Mouse (Mus musculus): ENCODE data around the gene 1700057G04Rik. TPM values are rescaled to one million over a fixed set of nuclear protein-coding genes. Genes with fewer than 3 reads are reported as not detected.

1700057G04Rik gene
- polyA plus RNA-seq, 1 experiment from 2014 or later = not detected

DNA sequence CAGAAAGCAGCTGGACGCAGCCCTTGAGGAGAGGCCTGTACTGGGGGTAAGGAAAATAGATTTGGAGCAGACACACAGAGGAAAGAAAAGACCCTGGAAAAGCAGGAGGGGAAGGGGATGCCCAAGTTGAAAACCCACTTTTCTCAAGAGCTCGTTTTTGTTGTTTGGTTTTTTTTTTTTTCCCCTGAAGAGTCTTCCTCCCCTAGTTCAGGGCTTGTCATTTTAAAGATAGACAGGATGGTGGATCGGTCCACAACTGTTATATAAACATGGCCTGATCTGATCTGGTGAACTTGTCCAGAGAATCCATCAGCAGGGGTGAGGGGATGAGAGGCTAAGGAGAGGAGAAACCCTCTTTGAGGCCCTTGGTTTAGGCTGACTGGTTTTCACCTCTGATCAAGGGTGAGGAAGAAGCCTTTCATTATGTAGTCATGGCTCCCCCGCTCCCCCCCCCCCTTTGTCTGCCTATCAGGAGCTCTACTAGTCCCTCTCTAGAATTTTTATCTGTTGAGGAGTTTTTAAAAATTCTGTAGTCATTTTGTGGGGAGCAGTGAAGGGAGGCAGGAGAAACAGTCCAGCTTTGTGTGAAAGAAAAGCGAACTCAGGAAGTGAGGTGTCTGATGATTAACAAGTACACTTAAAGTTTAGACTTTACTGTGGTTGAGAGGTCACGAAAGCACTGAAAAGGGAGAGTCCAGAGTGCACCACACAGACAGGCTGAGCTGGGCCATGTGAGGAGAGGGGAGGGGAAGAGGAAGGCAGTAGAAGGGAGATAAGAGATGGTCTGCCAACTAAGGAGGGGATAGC lies 35.0 kb upstream of the 1700057G04Rik start:
- no peak for ATAC-seq
- H3K27me3 ChIP-seq (replicated peaks; ENCODE audit: control insufficient read depth, insufficient read depth, low read length) = no peaks in the 10 kb centered on the region
- 85% methylated on average over 6 of the region's 6 CpGs for WGBS

DNA sequence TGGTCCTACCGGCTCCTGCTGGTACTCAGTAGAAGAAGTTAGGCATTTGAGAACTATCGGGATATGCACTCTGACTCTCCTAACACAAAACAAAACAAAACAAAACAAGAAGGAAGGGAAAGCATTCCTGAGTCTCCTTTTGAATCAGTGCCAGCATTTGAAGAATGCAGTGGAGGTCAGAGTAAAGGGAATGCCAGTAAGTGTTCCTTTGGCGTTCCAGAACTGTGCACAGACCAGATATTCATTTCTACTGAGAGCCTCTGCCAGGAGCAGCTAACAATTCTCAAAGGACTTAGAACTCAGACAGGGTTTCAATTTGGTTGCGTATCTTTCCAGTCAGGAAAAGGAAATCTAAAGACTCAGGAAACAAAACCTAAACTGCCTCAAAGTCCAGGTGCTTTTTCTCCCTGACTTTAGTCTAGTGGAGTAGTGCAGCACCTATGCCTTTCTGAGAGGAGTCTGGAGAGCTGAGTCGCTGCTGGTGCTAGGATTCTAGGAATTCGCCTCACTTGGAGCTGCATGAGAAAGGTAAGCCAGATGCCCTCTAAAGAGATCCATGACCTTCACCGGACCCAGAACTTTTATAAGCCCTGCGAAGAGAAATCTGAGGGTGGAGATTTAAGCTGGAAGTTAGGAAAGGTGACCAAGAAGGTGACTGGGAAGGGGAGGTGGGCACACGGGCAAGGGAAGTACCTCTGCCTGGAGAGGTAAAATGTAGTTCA lies 33.5 kb upstream of the 1700057G04Rik start, which contains the start of gene Plscr2:
Gene Plscr2 (plus strand): TSS at position 117 of the 722 bp plus-strand sequence.
- Histone ChIP-seq H3K36me3 (ENCODE audit: control insufficient read depth, insufficient read depth, low read length) (no peaks in the 10 kb centered on the region), H3K9me3 (ENCODE audit: control insufficient read depth, low read length) (no peaks in the 10 kb centered on the region), H3K4me1 (ENCODE audit: control insufficient read depth, insufficient read depth, low read depth, low read length) (no peaks in the 10 kb centered on the region), H3K27me3 (replicated peaks; ENCODE audit: control insufficient read depth, insufficient read depth, low read length) (no peaks in the 10 kb centered on the region), H3K27ac (ENCODE audit: low read depth, low read length) (no peak within 1 kb of the TSS), H3K9ac (ENCODE audit: low read depth, low read length) (no peak within 1 kb of the TSS), H3K4me2 (ENCODE audit: low read length) (no peak within 1 kb of the TSS), H3K4me3 (ENCODE audit: low read length) (no peak within 1 kb of the TSS)
- no peak for ATAC-seq
- 66% methylated on average over 9 of the region's 9 CpGs for WGBS

More for the DNA sequence above, 35.0 kb upstream of the 1700057G04Rik start:
- H3K9ac ChIP-seq (ENCODE audit: low read depth, low read length) = no peak overlapping the region
- H3K4me3 ChIP-seq (ENCODE audit: low read length) = no peak overlapping the region
- no peaks in the 10 kb centered on the region for H3K4me1 ChIP-seq (ENCODE audit: control insufficient read depth, insufficient read depth, low read depth, low read length)
- no peak overlapping the region for H3K27ac ChIP-seq (ENCODE audit: low read depth, low read length)
- no peaks in the 10 kb centered on the region for H3K9me3 ChIP-seq (ENCODE audit: control insufficient read depth, low read length)
- H3K36me3 ChIP-seq (ENCODE audit: control insufficient read depth, insufficient read depth, low read length) = no peaks in the 10 kb centered on the region
- H3K4me2 ChIP-seq (ENCODE audit: low read length) = no peak overlapping the region

DNA sequence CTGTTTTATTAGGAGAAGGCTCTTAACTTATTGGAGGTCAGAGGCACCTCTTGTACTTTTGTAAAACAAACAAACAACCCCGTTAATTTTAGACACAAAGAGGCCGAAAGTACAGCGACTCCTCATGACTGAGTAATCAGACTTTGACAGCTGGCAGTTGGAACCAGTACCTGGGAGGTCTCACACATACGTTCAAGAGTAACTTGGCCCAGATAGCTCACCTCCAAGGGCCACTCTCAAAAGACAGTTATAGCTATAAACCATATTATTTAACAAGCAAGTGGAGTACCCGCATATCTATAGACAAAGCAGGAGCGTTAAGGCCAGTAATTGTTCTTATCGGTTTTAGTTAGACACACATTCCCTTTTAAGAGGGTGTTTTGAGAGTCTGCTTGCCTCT lies 32.8 kb upstream of the 1700057G04Rik start:
- Histone ChIP-seq H3K4me2 (ENCODE audit: low read length) (no peak overlapping the region), H3K9me3 (ENCODE audit: control insufficient read depth, low read length) (no peaks in the 10 kb centered on the region), H3K9ac (ENCODE audit: low read depth, low read length) (no peak overlapping the region), H3K36me3 (ENCODE audit: control insufficient read depth, insufficient read depth, low read length) (no peaks in the 10 kb centered on the region), H3K4me3 (ENCODE audit: low read length) (no peak overlapping the region), H3K4me1 (ENCODE audit: control insufficient read depth, insufficient read depth, low read depth, low read length) (no peaks in the 10 kb centered on the region), H3K27me3 (replicated peaks; ENCODE audit: control insufficient read depth, insufficient read depth, low read length) (no peaks in the 10 kb centered on the region), H3K27ac (ENCODE audit: low read depth, low read length) (no peak overlapping the region)
- no peak for ATAC-seq
- 78% methylated on average over 7 of the region's 7 CpGs for WGBS

DNA sequence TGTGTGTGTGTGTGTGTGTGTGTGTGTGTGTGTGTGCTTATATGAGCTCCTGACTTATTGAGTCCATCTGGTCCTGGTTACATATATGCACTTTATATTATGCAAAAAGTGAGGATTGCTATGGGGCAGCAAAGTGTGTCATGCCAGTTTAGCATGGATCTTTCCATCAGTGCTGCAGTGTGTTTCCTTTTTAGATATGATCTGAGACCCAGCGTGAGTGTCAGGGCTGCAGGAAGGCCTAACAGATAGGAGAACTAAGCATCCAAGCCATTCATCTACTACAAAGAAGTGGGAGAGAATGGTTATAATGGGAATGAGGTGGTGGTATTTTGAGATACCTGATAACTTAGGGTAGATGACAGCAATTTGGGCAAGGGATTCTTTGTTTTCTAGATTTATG lies 29.1 kb upstream of the 1700057G04Rik start:
- WGBS = 83% methylated on average over 1 of the region's 1 CpGs
- no peak for ATAC-seq
- H3K27me3 ChIP-seq (replicated peaks; ENCODE audit: control insufficient read depth, insufficient read depth, low read length) = no peaks in the 10 kb centered on the region
- H3K9ac ChIP-seq (ENCODE audit: low read depth, low read length) = no peak overlapping the region
- H3K36me3 ChIP-seq (ENCODE audit: control insufficient read depth, insufficient read depth, low read length) = no peaks in the 10 kb centered on the region
- H3K9me3 ChIP-seq (ENCODE audit: control insufficient read depth, low read length) = no peaks in the 10 kb centered on the region
- H3K4me1 ChIP-seq (ENCODE audit: control insufficient read depth, insufficient read depth, low read depth, low read length) = no peaks in the 10 kb centered on the region
- no peak overlapping the region for H3K4me2 ChIP-seq (ENCODE audit: low read length)
- H3K27ac ChIP-seq (ENCODE audit: low read depth, low read length) = no peak overlapping the region
- H3K4me3 ChIP-seq (ENCODE audit: low read length) = no peak overlapping the region

DNA sequence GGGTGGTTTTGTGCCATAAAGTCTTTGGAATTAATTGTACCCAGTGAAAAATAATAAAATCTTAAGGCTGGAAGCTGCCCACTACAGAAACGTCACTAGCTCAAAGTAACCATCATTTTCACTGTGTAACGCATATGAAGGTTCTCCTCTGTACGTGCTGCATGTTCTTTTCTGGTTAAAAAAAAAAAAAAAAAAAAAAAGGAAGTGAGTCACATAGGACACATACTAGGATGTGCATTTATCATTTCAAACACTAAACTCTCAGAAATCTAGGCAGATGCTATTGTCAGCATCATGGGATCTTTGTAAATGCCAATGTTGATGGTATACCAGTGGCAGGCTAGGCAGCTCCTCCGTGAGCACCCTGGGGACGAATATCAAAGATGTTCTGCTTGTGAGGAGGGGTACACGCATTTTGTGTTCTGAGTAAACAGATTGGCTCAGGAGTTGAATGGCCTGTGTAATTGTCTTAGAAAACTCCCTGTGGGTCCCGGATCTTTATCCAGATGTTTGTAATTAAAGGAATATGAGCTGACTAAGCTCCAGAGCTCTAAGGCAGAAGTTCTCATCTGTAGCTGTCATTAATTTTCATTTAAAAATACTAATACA lies 26.5 kb upstream of the 1700057G04Rik start:
- 27% methylated on average over 7 of the region's 7 CpGs for WGBS
- Histone ChIP-seq H3K27me3 (replicated peaks; ENCODE audit: control insufficient read depth, insufficient read depth, low read length) (no peaks in the 10 kb centered on the region), H3K9ac (ENCODE audit: low read depth, low read length) (no peak overlapping the region), H3K9me3 (ENCODE audit: control insufficient read depth, low read length) (no peaks in the 10 kb centered on the region), H3K4me2 (ENCODE audit: low read length) (peak overlapping the region; percentile 14; the same call in 1 of the 2 replicates), H3K27ac (ENCODE audit: low read depth, low read length) (no peak overlapping the region), H3K4me3 (ENCODE audit: low read length) (no peak overlapping the region), H3K36me3 (ENCODE audit: control insufficient read depth, insufficient read depth, low read length) (no peaks in the 10 kb centered on the region), H3K4me1 (ENCODE audit: control insufficient read depth, insufficient read depth, low read depth, low read length) (no peaks in the 10 kb centered on the region)
- peak; percentile 85 for ATAC-seq

DNA sequence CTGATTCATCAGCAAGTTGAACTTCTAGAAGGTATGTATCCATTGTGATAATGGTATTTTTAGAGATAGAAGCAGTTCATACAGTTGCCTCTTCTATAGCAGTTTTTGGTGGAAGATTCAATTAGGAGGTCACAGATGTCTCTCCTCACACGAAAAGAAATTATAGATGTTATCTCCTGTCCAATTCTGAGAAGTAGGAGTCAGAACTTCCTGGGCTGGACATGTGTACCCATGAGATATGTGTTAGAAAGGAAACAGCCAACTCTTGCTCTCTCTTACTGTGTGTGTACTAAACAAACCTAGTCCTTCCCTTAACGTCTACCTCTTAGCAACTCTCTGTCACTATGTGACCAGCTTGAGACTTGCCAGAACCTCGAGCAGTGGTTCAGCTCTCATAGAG lies 19.5 kb upstream of the 1700057G04Rik start:
- Histone ChIP-seq H3K9ac (ENCODE audit: low read depth, low read length) (no peak overlapping the region), H3K9me3 (ENCODE audit: control insufficient read depth, low read length) (no peaks in the 10 kb centered on the region), H3K4me3 (ENCODE audit: low read length) (no peak overlapping the region), H3K4me1 (ENCODE audit: control insufficient read depth, insufficient read depth, low read depth, low read length) (no peaks in the 10 kb centered on the region), H3K27me3 (replicated peaks; ENCODE audit: control insufficient read depth, insufficient read depth, low read length) (no peaks in the 10 kb centered on the region), H3K27ac (ENCODE audit: low read depth, low read length) (no peak overlapping the region), H3K36me3 (ENCODE audit: control insufficient read depth, insufficient read depth, low read length) (no peaks in the 10 kb centered on the region), H3K4me2 (ENCODE audit: low read length) (no peak overlapping the region)
- ATAC-seq = no peak
- 87% methylated on average over 3 of the region's 3 CpGs for WGBS

DNA sequence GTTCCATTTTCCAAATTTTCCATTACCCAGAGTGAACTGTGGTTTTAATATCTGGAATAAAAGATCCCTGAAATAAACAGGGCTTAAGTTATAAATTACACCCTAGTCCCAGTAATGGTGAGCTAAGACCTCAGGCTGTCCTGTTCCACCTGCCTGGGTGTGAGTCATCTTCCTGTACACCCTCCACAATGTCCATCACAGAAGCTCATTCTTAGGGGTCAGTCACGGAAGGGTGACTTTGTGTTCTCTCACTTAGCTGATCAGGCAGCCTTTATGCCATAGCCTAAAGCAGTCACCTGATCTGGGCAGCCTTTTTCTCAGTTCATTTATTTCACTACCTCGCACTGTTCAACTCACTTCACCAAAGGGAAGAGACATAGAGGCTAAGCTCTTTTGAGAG lies 17.0 kb upstream of the 1700057G04Rik start:
- Histone ChIP-seq H3K27ac (ENCODE audit: low read depth, low read length) (no peak overlapping the region), H3K27me3 (replicated peaks; ENCODE audit: control insufficient read depth, insufficient read depth, low read length) (no peaks in the 10 kb centered on the region), H3K4me3 (ENCODE audit: low read length) (no peak overlapping the region), H3K4me2 (ENCODE audit: low read length) (no peak overlapping the region), H3K9me3 (ENCODE audit: control insufficient read depth, low read length) (no peaks in the 10 kb centered on the region), H3K9ac (ENCODE audit: low read depth, low read length) (no peak overlapping the region), H3K4me1 (ENCODE audit: control insufficient read depth, insufficient read depth, low read depth, low read length) (no peaks in the 10 kb centered on the region), H3K36me3 (ENCODE audit: control insufficient read depth, insufficient read depth, low read length) (no peaks in the 10 kb centered on the region)
- ATAC-seq = no peak
- 71% methylated on average over 2 of the region's 2 CpGs for WGBS

DNA sequence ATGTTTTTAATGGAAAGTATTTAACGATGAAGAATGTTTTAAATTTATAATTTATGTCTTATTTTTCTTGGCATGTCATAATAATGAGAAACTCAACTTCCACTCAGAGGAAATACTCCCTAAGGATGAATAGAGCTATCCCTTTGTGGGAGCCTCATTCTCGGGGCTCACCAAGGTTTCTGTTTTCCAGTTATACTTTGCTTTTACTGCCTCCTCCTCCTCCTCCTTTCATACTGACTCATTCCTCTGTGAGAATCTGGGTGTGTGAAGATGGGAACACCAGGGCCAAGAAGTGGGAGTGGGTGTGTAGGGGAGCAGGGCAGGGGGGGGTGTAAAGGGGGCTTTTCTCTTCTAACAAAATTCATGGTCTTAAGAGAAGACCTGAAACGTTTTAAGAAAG lies 16.3 kb upstream of the 1700057G04Rik start:
- Histone ChIP-seq H3K9ac (ENCODE audit: low read depth, low read length) (no peak overlapping the region), H3K4me2 (ENCODE audit: low read length) (no peak overlapping the region), H3K36me3 (ENCODE audit: control insufficient read depth, insufficient read depth, low read length) (no peaks in the 10 kb centered on the region), H3K4me3 (ENCODE audit: low read length) (no peak overlapping the region), H3K4me1 (ENCODE audit: control insufficient read depth, insufficient read depth, low read depth, low read length) (no peaks in the 10 kb centered on the region), H3K27me3 (replicated peaks; ENCODE audit: control insufficient read depth, insufficient read depth, low read length) (no peaks in the 10 kb centered on the region), H3K9me3 (ENCODE audit: control insufficient read depth, low read length) (no peaks in the 10 kb centered on the region), H3K27ac (ENCODE audit: low read depth, low read length) (no peak overlapping the region)
- 79% methylated on average over 3 of the region's 3 CpGs for WGBS
- ATAC-seq = no peak
